Mouse (Mus musculus): ENCODE results near the gene Gjb6.

DNA sequence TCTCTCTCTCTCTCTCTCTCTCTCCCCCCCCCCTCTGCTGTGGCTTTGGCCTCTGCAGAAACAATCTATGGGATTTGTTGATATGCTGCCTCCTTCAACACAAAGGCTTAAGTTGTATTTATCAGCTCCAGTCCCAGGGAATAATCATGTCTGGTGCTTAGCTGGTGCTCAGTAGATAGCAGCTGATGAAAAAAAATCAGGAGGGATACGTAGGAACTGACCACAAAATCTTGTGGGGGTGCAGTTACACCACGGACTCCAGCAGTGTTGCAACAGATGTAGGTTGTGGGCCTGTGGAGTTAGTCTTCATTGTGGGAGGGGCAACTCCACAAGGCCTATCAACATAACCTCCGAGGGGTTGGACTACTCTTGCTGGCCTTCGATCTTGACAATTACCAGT lies 37.6 kb downstream of the Gjb6 start:
- TF ChIP-seq POLR2A (IDR thresholded peaks at IDR 0.05; ENCODE audit: borderline replicate concordance, extremely low read depth, insufficient read depth, insufficient read length, poor library complexity, severe bottlenecking) (no peak), CTCF (IDR thresholded peaks at IDR 0.05; ENCODE audit: borderline replicate concordance, extremely low read depth, insufficient read depth, insufficient read length) (no peak)
